Mouse (Mus musculus): Measurements from ENCODE around the gene Il33. TPM values are rescaled to one million over a fixed set of nuclear protein-coding genes. Genes with fewer than 3 reads are reported as not detected.

Gene Il33
- polyA plus RNA-seq, 1 experiment from 2014 or later, result 1.4 TPM

GRCm38 (mm10) chr19:29963598-29964092 lies 38.7 kb downstream of the Il33 start:
- Histone ChIP-seq H3K36me3 (no peaks in the 10 kb centered on the region), H3K27me3 (no peaks in the 10 kb centered on the region), H3K4me3 (no peak overlapping the region), H3K9ac (no peak overlapping the region), H3K27ac (no peak overlapping the region), H3K4me1 (no peaks in the 10 kb centered on the region), H3K4me2 (replicated peaks) (no peak overlapping the region), H3K9me3 (peaks cover 11% of the 10 kb centered on the region; the same call in 1 of the 2 replicates)
- 81% methylated on average over 2 of the region's 2 CpGs for WGBS
- ATAC-seq (ENCODE audit: low FRiP score, low read depth), result no peak

GRCm38 (mm10) chr19:29967960-29968359 lies 43.0 kb downstream of the Il33 start:
- WGBS, result 80% methylated on average over 3 of the region's 3 CpGs
- Histone ChIP-seq H3K4me1 (no peaks in the 10 kb centered on the region), H3K9ac (no peak overlapping the region), H3K27me3 (no peaks in the 10 kb centered on the region), H3K4me2 (replicated peaks) (no peak overlapping the region), H3K36me3 (no peaks in the 10 kb centered on the region), H3K9me3 (peaks cover 11% of the 10 kb centered on the region; the same call in 1 of the 2 replicates), H3K27ac (no peak overlapping the region), H3K4me3 (no peak overlapping the region)
- ATAC-seq (ENCODE audit: low FRiP score, low read depth), result no peak

- no peak overlapping the region for H3K27ac ChIP-seq
- no peaks in the 10 kb centered on the region for H3K27me3 ChIP-seq
- no peak overlapping the region for H3K4me2 ChIP-seq (replicated peaks)
- no peaks in the 10 kb centered on the region for H3K9me3 ChIP-seq
- no peak for ATAC-seq (ENCODE audit: low FRiP score, low read depth)
- no peaks in the 10 kb centered on the region for H3K4me1 ChIP-seq
- H3K4me3 ChIP-seq, result no peak overlapping the region
- WGBS, result 65% methylated on average over 5 of the region's 5 CpGs
- no peaks in the 10 kb centered on the region for H3K36me3 ChIP-seq
- no peak overlapping the region for H3K9ac ChIP-seq
Measured at GRCm38 (mm10) chr19:29973396-29973795, 48.5 kb downstream of the Il33 start.

GRCm38 (mm10) chr19:29978847-29979246 lies 53.9 kb downstream of the Il33 start:
- Histone ChIP-seq H3K4me1 (no peaks in the 10 kb centered on the region), H3K4me3 (no peak overlapping the region), H3K27me3 (no peaks in the 10 kb centered on the region), H3K4me2 (replicated peaks) (no peak overlapping the region), H3K9me3 (no peaks in the 10 kb centered on the region), H3K36me3 (no peaks in the 10 kb centered on the region), H3K9ac (no peak overlapping the region), H3K27ac (no peak overlapping the region)
- WGBS, result 62% methylated on average over 2 of the region's 2 CpGs
- no peak for ATAC-seq (ENCODE audit: low FRiP score, low read depth)

GRCm38 (mm10) chr19:29979452-29980089 lies 54.7 kb downstream of the Il33 start:
- Histone ChIP-seq H3K9me3 (no peaks in the 10 kb centered on the region), H3K36me3 (no peaks in the 10 kb centered on the region), H3K27me3 (no peaks in the 10 kb centered on the region), H3K9ac (no peak overlapping the region), H3K4me1 (no peaks in the 10 kb centered on the region), H3K4me2 (replicated peaks) (no peak overlapping the region), H3K4me3 (no peak overlapping the region), H3K27ac (no peak overlapping the region)
- no peak for ATAC-seq (ENCODE audit: low FRiP score, low read depth)
- WGBS, result 71% methylated on average over 8 of the region's 8 CpGs

GRCm38 (mm10) chr19:29984208-29985005 lies 59.5 kb downstream of the Il33 start:
- WGBS, result 70% methylated on average over 16 of the region's 16 CpGs
- ATAC-seq (ENCODE audit: low FRiP score, low read depth), result no peak
- H3K9ac ChIP-seq, result no peak overlapping the region
- H3K4me2 ChIP-seq (replicated peaks), result no peak overlapping the region
- no peak overlapping the region for H3K4me3 ChIP-seq
- no peaks in the 10 kb centered on the region for H3K9me3 ChIP-seq
- no peaks in the 10 kb centered on the region for H3K36me3 ChIP-seq
- H3K27ac ChIP-seq, result no peak overlapping the region
- H3K27me3 ChIP-seq, result no peaks in the 10 kb centered on the region
- no peaks in the 10 kb centered on the region for H3K4me1 ChIP-seq

GRCm38 (mm10) chr19:29986464-29987091 lies 61.7 kb downstream of the Il33 start:
- Histone ChIP-seq H3K9me3 (no peaks in the 10 kb centered on the region), H3K4me3 (no peak overlapping the region), H3K4me2 (replicated peaks) (no peak overlapping the region), H3K9ac (no peak overlapping the region), H3K27ac (no peak overlapping the region), H3K4me1 (no peaks in the 10 kb centered on the region), H3K27me3 (no peaks in the 10 kb centered on the region), H3K36me3 (no peaks in the 10 kb centered on the region)
- ATAC-seq (ENCODE audit: low FRiP score, low read depth), result no peak
- 86% methylated on average over 12 of the region's 12 CpGs for WGBS

GRCm38 (mm10) chr19:30000406-30001365 lies 75.8 kb downstream of the Il33 start:
- Histone ChIP-seq H3K27ac (no peak overlapping the region), H3K9me3 (no peaks in the 10 kb centered on the region)
- ATAC-seq (ENCODE audit: low FRiP score, low read depth), result no peak

GRCm38 (mm10) chr19:30001550-30001949 lies 76.6 kb downstream of the Il33 start:
- no peaks in the 10 kb centered on the region for H3K9me3 ChIP-seq
- no peak for ATAC-seq (ENCODE audit: low FRiP score, low read depth)
- no peak overlapping the region for H3K9ac ChIP-seq
- no peak overlapping the region for H3K27ac ChIP-seq
- H3K27me3 ChIP-seq, result no peaks in the 10 kb centered on the region
- H3K4me1 ChIP-seq, result no peaks in the 10 kb centered on the region
- no peaks in the 10 kb centered on the region for H3K36me3 ChIP-seq
- 81% methylated on average over 6 of the region's 6 CpGs for WGBS
- H3K4me2 ChIP-seq (replicated peaks), result no peak overlapping the region
- H3K4me3 ChIP-seq, result no peak overlapping the region

More at GRCm38 (mm10) chr19:30000406-30001365, 75.8 kb downstream of the Il33 start:
- Histone ChIP-seq H3K4me1 (no peaks in the 10 kb centered on the region), H3K9ac (no peak overlapping the region), H3K27me3 (no peaks in the 10 kb centered on the region), H3K36me3 (no peaks in the 10 kb centered on the region), H3K4me2 (replicated peaks) (no peak overlapping the region), H3K4me3 (no peak overlapping the region)
- 68% methylated on average over 12 of the region's 12 CpGs for WGBS

GRCm38 (mm10) chr19:30003621-30004020 lies 78.7 kb downstream of the Il33 start, which contains the start of gene Trpd52l3:
TSS of gene Trpd52l3 (plus strand) at chr19:30003790.
- Histone ChIP-seq H3K9ac (no peak within 1 kb of the TSS), H3K4me3 (no peak within 1 kb of the TSS), H3K27me3 (no peaks in the 10 kb centered on the region), H3K4me1 (no peaks in the 10 kb centered on the region), H3K27ac (no peak within 1 kb of the TSS), H3K36me3 (no peaks in the 10 kb centered on the region), H3K9me3 (no peaks in the 10 kb centered on the region), H3K4me2 (replicated peaks) (no peak within 1 kb of the TSS)
- WGBS, result 89% methylated on average over 9 of the region's 9 CpGs
- ATAC-seq (ENCODE audit: low FRiP score, low read depth), result no peak

- H3K9ac ChIP-seq, result no peak overlapping the region
- no peaks in the 10 kb centered on the region for H3K36me3 ChIP-seq
- no peak overlapping the region for H3K4me2 ChIP-seq (replicated peaks)
- H3K27ac ChIP-seq, result no peak overlapping the region
- ATAC-seq (ENCODE audit: low FRiP score, low read depth), result no peak
- no peaks in the 10 kb centered on the region for H3K27me3 ChIP-seq
- H3K9me3 ChIP-seq, result no peaks in the 10 kb centered on the region
- H3K4me1 ChIP-seq, result no peaks in the 10 kb centered on the region
- no peak overlapping the region for H3K4me3 ChIP-seq
- WGBS, result 77% methylated on average over 3 of the region's 3 CpGs
Measured at GRCm38 (mm10) chr19:30006371-30006770, 81.5 kb downstream of the Il33 start.
